Mouse (Mus musculus): ENCODE data around the gene Lrrc3.

- TF ChIP-seq CTCF (IDR thresholded peaks at IDR 0.05; ENCODE audit: insufficient read depth, low read length): no peak
- TF ChIP-seq POLR2A (IDR thresholded peaks at IDR 0.05; ENCODE audit: borderline replicate concordance, extremely low read depth, low read depth, low read length): no peak
Observed at GRCm38 (mm10) chr10:77864762-77865143, 37.6 kb downstream of the Lrrc3 start.
